Mouse (Mus musculus): ENCODE measurements around the gene 1700001L19Rik.

DNA sequence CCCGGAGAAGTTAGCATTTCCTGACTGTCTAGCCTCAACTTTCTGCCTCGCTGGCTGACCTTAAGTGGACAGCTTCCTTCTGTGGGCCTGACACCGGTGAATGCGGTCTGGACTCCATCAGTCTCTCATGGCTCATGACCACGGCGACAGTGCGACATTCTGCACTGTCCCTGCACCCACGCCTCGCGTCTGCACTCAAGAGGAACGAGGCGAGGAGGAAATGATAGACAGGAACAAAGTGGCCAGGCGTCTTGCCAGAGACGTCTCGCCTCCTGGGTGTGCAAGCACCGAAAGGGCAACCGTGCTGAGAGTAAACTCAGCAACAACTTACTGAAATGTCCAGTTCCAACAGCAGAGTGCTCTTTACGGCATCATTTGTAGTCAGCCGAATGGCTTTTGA lies 25.0 kb upstream of the 1700001L19Rik start:
- TF ChIP-seq CTCF (IDR thresholded peaks at IDR 0.05; ENCODE audit: low read depth, low read length) (no peak), GATA1 (IDR thresholded peaks at IDR 0.05; ENCODE audit: borderline replicate concordance, low read length) (no peak)

All from G1E (cell line).